Mouse (Mus musculus) megakaryocyte progenitor cell, adult 5-6 weeks (primary cell): ENCODE data around the gene 5730455P16Rik. TPM values are rescaled to one million over a fixed set of nuclear protein-coding genes. Genes with fewer than 3 reads are reported as not detected.
"Not testable (repeated sequence)": the region's sequence is repeated elsewhere in the genome, so short reads cannot be mapped to it uniquely, and the experiment has no call there.

Experiments
- ATAC-seq: replicated peaks from 2 replicates; pipeline ENCODE4 v1.8.0; 2016; ENCODE audit warnings: mild to moderate bottlenecking, moderate TSS enrichment, inconsistent platforms; ENCODE audit not compliant: poor library complexity
- total RNA-seq, 2 experiments: library from RNA; stranded (forward) in 1 of 2; stranded (reverse) in 1 of 2; fragments of 157-497, 149-512 nt in 1 of 2; fragments of 200-1000 nt in 1 of 2; gene quantifications; 2 replicates each; pipeline versions ENCODE4 v1.2.3 to v1.2.4; 2015 to 2017

The 5730455P16Rik gene
- total RNA-seq, 2 experiments from 2014 or later, result 5.6 to 9.0 TPM

DNA sequence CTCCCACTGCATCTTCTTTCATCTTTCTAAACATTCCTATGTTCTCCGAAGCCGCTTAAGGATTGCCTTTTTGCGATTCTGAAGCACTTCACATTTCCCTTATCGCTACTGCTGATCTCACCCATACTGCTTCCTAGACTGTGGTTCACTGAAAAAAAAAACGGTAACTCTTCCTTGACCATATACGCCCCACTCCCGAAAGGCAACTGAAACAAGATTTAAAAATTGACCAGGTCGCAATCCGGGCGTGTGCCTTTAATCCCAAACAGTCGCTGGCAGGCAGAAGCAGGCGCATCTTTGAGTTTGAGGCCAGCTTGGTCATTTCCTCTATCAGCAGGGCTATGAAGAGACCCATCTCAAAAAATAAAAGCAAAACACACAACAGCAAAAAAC, 4.8 kb upstream of the 5730455P16Rik start:
- peak; percentile 18 for ATAC-seq

- not testable (repeated sequence) for ATAC-seq
These were observed 1.4 kb upstream of the 5730455P16Rik start for GRCm38 (mm10) chr11:80379184-80379583.

GRCm38 (mm10) chr11:80378452-80379068, 726 bp upstream of the 5730455P16Rik start:
- ATAC-seq, result not testable (repeated sequence)

- ATAC-seq, result no peak
These were observed 1.2 kb downstream of the 5730455P16Rik start for GRCm38 (mm10) chr11:80376651-80377050.

- ATAC-seq, result no peak
These were observed 8.9 kb downstream of the 5730455P16Rik start for GRCm38 (mm10) chr11:80368949-80369348.

DNA sequence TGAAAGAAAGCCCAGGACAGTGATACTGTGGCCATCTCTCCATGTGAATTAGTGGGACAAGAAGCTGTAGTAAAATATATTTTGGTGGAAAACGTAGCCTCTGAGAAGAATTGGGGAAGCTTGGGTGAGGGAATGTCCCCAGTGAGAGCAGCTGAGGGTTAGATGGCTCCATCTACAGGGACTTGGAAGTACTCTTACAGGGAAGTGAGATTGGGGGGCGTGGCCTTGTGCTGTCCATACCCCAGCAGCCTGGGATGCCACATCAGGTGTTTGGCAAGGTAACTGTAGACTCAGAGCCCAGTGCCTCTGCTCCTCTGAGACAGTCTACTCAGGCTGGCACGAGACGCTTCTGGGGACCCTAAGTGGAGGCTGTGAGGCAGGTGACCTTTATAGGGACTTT, 23.0 kb downstream of the 5730455P16Rik start:
- ATAC-seq, result peak; percentile 76

DNA sequence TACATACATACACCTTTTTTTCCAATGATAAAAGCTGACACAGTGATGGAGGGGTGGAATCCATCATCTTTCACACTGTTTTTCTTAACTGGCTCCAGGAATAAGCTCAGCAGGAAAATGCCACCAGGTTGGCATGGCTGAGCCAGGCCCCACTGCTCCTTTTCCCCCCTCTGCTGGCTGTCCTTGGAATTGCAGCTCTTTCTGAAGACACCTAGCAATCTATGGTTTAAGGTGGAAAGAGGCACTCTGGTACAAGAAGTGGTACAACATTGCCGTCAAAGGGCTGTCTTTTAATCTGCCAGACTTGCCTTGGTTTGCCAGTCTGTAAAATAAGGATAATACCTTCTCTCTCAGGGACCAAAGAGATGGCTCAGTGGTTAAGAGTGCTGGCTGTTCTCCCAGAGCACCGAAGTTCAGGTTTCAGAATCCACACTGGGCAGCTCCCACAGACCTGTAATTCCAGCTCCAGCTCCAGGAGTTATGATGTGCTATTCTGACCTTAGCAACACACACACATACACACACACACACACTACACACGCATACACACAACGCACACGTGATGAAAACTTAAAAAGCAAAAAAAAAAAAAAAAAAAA, 25.9 kb downstream of the 5730455P16Rik start:
- peak; percentile 95 for ATAC-seq

GRCm38 (mm10) chr11:80342482-80342881, 35.4 kb downstream of the 5730455P16Rik start:
- no peak for ATAC-seq

- ATAC-seq, result no peak
These were observed 41.5 kb downstream of the 5730455P16Rik start for GRCm38 (mm10) chr11:80336351-80336730.

DNA sequence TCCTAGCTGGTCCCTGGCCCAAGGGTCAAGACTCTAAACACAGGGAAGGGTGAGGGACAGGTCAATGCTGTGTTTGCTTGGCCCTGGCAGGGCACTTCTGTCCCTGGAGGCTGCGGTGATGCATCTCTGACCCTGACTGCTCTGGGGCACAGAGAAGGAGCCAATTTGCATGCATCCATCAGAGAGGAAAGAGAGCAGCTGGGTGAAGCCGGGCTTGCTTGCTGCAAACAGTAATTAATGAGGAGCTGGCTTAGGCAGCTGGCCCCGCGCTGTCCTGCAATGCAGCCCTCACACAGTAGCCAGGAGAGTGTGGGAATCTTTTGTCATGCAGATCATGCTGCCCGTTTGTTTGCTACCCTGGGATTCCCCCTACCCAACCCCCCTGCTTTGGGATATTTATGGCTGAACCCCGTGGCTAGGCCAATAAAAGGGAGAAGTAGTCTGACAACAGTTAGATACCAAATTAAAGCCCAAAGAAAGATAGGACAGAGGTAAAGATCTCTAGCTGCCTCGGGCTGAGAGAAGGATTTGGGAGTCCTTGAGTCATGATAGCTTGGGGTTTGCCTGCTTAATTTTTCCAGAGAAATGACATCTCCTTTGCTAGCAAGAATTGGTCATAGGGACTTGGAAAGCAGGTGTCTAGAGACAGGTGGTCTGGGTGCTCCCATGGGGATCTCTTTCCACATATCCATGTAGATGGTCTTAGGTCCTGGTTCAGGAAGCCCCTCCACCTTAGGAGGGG, 42.1 kb downstream of the 5730455P16Rik start:
- no peak for ATAC-seq

DNA sequence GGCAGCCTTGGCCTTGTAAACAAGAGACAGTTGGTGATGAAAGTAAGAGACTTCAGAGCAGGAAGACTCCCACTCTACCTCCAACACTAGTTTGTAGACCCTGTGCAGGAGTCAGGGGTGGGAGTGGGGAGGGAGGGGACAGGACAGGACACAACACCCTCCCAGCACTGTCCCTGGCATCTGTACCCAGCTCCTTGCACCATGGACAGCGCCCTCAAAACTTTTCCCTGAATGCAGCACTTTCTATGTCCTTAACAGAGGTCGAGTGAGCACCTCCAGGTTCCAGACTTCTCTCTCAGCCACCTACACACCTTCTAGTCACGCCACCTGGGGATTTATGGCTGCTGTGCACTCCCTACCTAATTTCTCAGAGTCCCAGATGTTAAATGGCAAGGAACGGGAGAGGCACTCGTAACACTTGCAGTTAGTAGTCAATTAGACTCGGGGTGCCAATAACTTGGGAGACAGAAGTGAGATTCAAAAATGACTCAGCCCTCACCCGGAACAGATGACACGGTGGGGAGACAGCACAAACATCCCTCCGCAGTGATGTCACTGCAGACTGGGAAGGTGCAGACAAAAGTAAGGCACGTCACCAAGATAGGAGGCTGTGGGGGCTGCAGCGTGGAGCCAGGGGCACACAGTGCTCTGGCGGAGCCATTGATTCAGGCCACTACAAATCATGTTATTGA, 45.0 kb downstream of the 5730455P16Rik start:
- no peak for ATAC-seq

GRCm38 (mm10) chr11:80324636-80325035, 53.2 kb downstream of the 5730455P16Rik start:
- 0 out of 2 replicates have a peak, but pooled peaks have one; percentile 15 for ATAC-seq

- peak; percentile 87 for ATAC-seq
These were observed 54.6 kb downstream of the 5730455P16Rik start for GRCm38 (mm10) chr11:80323255-80323654.

DNA sequence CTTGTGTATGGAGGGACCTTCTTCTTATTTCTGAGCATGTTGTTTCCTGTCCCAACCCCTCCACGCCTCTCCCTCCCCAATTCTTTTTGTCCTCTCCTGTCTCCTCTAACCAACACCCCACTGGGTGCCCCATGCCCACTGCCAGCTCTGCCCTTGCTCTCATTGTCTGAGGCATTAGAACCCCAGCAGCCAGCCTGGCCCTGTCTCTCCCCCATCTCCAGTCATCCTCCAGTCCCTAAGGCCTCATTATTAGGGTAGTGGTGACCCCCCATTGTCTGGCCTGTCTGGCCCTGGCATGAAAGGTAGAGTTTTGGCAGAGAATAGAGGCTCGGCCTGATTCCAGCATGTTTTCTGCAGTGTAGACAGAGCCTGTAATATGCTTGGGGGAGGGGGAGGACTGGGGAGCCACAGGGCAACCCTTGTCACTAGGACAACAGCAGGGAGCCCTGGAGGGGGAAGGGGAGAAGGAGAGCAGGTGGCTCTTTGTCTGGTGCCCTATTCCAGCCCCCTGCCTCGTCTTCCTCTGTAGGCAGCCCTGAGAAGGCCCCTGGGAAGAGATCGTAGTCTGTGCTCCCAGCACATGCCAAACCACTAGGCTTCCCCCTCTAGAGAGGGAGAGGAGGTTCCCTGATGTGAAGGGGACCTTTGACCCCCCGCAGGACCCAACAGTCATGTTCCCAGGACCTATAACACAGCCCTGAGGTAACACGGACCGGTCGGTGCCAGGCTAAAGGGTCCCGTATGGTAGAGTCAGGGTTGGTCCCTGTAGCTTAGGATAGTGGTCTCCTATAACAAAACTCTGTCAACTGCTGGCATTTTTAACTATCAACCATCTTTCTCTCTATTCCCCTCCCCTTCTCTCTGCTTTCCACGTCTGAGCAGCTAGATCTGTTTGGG, 61.8 kb downstream of the 5730455P16Rik start:
- ATAC-seq, result no peak

- ATAC-seq, result no peak
These were observed 63.9 kb downstream of the 5730455P16Rik start for GRCm38 (mm10) chr11:80313944-80314343.

DNA sequence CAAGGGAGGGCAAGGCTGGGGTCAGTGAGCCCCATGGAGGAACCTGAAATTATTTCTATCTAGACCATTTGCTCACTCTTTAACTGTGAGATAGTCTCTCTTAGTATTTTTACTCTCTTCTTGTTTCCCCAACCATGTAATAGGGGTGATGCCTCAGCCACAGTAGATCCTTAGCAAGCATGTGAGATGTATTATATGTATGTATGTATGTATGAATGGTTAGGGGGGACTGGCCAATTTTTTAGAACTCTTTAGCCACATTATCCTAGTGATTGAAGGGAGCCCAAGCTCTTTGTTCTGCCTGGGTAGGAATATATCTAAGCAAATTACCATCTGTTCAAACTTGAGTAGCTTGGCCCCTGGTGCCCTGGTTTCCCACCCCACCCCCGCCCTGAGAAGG, 64.4 kb downstream of the 5730455P16Rik start:
- ATAC-seq, result no peak

- ATAC-seq, result no peak; the same call in 1 of the 2 replicates
These were observed 65.3 kb downstream of the 5730455P16Rik start for GRCm38 (mm10) chr11:80312565-80312964.

DNA sequence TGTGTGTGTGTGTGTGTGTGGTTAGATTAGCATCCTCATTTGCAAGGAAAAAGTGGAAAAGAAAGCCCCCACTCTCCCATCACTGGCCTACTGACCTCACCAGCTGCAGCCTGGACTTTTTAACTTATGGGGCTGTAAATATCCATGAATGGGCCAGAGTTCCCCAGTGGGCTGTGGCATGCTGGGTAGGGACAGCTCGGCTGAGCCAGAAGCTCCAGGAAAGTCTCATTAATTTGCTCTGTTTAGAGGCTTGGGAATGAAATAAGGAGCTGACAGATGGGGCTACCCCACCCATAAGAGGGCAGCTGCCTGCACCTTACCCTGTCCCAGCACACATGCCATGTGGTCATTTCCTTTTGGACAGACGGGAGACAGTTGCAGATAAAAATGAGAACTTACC, 65.8 kb downstream of the 5730455P16Rik start:
- ATAC-seq, result no peak

GRCm38 (mm10) chr11:80311271-80311670, 66.6 kb downstream of the 5730455P16Rik start:
- no peak for ATAC-seq
